Mouse (Mus musculus) thymus, adult 2 months (tissue): ENCODE measurements at regions not wholly inside any gene's neighbourhood (a gene's known extent, or its start where the extent isn't known, plus 50 kb on each side); places are given as distances from the start of the nearest gene placed in this dataset.

Experiments
- CTCF ChIP-seq: fragments of 200-500 bp; IDR thresholded peaks from 2 replicates; pipeline ENCODE4 v1.5.1; 2012; ENCODE audit warnings: mild to moderate bottlenecking, control low read depth, low read length, moderate library complexity, borderline replicate concordance; ENCODE audit not compliant: control insufficient read depth, poor library complexity, insufficient read depth; ENCODE audit errors: extremely low read depth
- POLR2A ChIP-seq: fragments of 200-500 bp; IDR thresholded peaks from 2 replicates; pipeline ENCODE4 v1.6.1; 2012; ENCODE audit warnings: mild to moderate bottlenecking, low read length, control low read depth, moderate library complexity; ENCODE audit not compliant: control insufficient read depth, poor library complexity, insufficient read depth; ENCODE audit errors: extremely low read depth

DNA sequence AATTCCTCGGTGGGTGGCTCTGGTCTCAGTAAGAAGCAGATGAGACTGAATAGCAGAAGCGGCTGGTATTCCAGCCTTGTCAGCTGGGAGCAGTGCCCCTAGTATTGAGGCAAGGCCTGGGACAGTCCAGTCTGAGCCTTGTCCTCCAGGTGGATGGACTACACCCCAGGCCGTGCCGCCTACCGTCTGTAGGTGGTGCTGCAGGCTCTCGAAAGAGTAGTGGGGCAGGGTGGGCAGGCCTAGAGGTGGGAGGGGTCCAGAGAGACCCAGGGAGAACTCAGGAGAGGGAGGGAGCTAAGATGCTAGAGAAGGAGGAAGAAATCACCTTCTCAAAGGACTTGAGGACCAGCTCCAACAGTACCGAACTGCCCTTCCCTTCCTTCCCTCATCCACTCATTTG is 326.0 kb downstream of the Matn1 start:
- TF ChIP-seq CTCF (no peak), POLR2A (no peak)
